Mouse (Mus musculus): ENCODE data around the gene Pilrb1. TPM values are rescaled to one million over a fixed set of nuclear protein-coding genes. Genes with fewer than 3 reads are reported as not detected.

Gene Pilrb1
- polyA plus RNA-seq, 1 experiment = 32.6 TPM

DNA sequence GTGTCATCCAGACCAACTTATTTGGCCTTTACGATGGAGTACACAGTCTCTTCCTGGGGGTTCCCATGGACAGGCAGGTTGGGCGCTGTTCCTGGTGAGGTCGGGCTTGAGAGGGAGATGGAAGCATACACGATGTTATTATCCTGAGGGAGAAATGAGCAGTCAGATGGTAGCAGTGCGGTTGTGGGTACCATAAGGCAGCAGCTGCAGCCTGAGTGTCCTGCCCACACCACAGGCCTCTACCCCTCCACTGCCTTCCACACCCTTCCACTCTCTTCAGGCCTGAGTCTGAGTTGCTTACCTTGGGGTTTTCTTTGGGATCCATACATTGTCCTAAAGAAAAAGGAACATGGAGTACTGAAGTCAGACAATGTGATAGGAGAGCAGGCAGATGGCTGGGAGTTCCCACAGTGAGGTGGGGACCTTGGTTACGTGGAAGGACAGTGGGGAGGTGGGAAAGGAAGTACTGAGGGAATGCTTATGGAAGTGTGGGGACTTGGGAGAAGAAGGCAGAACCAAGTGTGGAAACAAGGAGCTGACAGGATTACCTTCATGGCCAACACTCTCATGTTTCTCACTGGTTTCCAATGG lies 34.4 kb downstream of the Pilrb1 start:
- TF ChIP-seq POLR2A (IDR thresholded peaks at IDR 0.05; ENCODE audit: borderline replicate concordance, control insufficient read depth, low read depth, low read length) = no peak
- TF ChIP-seq CTCF (IDR thresholded peaks at IDR 0.05; ENCODE audit: control insufficient read depth, insufficient read depth, low read length) = no peak
- H3K4me1 ChIP-seq (ENCODE audit: control insufficient read depth, insufficient read depth, low read length) = peaks cover 17% of the 10 kb centered on the region
- H3K27ac ChIP-seq (ENCODE audit: control insufficient read depth, insufficient read depth, low read depth, low read length, poor library complexity) = peak overlapping the region; percentile 54; the same call in 1 of the 2 replicates
- no peak overlapping the region for H3K4me3 ChIP-seq (replicated peaks; ENCODE audit: control insufficient read depth, low read depth, low read length)
- 60% methylated on average over 6 of the region's 6 CpGs for WGBS

DNA sequence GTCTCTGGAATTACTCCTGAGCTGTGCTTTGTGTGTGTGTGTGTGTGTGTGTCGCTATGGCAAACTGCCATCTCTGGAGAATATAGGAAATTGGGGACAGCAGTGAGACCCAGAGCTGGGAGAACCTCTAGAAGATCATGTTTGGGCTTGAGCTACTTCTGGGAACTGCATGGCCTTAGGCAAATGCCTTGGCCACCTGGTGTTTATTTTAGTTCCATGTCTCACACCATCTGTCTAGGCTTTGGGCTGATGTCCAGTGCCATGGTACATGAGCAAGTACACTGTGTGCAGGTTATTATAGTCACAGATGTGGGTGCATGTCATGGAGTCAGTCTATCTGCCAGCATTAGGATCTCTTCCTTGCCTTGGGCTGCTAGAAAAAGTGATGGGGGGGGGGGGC lies 35.3 kb downstream of the Pilrb1 start:
- TF ChIP-seq POLR2A (IDR thresholded peaks at IDR 0.05; ENCODE audit: borderline replicate concordance, control insufficient read depth, low read depth, low read length) = no peak
- no peak for TF ChIP-seq CTCF (IDR thresholded peaks at IDR 0.05; ENCODE audit: control insufficient read depth, insufficient read depth, low read length)
- H3K4me1 ChIP-seq (ENCODE audit: control insufficient read depth, insufficient read depth, low read length) = peaks cover 16% of the 10 kb centered on the region
- H3K27ac ChIP-seq (ENCODE audit: control insufficient read depth, insufficient read depth, low read depth, low read length, poor library complexity) = no peak overlapping the region
- H3K4me3 ChIP-seq (replicated peaks; ENCODE audit: control insufficient read depth, low read depth, low read length) = no peak overlapping the region
- 78% methylated on average over 1 of the region's 1 CpGs for WGBS

DNA sequence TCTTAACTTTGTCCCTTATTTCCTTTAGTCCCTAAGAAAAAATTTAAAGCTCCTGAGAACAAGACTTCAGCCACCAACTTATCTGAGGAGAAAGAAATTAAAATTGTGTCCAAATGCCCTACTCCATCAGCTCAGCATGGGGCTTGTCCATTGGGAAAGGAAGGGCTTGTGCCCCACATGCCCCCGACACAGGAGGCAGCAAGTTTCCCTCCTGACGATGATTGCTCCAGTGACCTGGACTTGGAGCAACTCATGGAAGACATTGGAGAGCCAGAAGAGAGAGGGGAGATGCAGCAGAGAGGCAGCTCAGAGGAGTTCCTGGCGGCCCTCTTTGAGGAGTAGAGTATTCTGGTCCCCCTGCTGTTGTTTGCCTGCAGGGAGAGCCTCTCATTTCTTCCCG lies 35.8 kb downstream of the Pilrb1 start:
- TF ChIP-seq POLR2A (IDR thresholded peaks at IDR 0.05; ENCODE audit: borderline replicate concordance, control insufficient read depth, low read depth, low read length) = no peak
- TF ChIP-seq CTCF (IDR thresholded peaks at IDR 0.05; ENCODE audit: control insufficient read depth, insufficient read depth, low read length) = no peak
- Histone ChIP-seq H3K27ac (ENCODE audit: control insufficient read depth, insufficient read depth, low read depth, low read length, poor library complexity) (no peak overlapping the region), H3K4me3 (replicated peaks; ENCODE audit: control insufficient read depth, low read depth, low read length) (no peak overlapping the region), H3K4me1 (ENCODE audit: control insufficient read depth, insufficient read depth, low read length) (peaks cover 16% of the 10 kb centered on the region)
- 79% methylated on average over 4 of the region's 4 CpGs for WGBS

DNA sequence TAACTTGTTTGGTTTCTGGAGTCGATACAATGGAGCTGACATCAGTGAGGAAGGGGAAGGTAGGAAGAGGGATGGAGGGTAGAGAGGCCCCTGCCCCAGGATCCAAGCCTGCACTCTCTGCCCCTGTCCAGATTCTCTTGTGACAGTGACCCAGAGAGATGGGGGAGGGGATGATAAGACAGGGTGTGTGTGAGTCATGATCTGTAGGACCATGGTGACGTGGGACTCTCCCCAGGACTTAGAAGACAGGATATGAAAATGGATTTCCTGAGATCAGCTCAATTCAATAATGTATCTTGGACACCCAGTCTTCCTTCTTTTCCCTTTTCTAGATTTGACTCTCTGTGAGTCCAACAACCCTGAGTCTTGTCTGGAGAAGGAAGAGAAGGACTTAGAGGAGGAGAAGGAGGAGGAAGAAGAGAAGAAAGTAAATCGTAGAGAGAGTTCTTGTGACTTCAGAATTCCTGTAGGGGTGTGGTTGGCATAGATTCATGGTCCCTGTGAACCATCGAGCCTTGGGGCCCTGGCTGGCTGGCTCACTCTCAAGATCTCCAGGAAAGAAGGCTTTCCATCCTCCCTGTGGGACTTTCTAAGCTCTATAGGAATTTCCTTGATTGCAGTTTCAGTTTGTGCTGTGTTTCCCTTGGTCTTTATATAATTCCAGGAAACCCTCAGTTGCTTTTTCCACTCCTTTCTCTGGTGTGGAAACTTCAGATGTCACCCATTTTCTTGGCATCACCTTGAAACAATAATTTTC lies 40.3 kb downstream of the Pilrb1 start:
- peaks cover 2% of the 10 kb centered on the region; the same call in 1 of the 2 replicates for H3K4me1 ChIP-seq (ENCODE audit: control insufficient read depth, insufficient read depth, low read length)
- H3K4me3 ChIP-seq (replicated peaks; ENCODE audit: control insufficient read depth, low read depth, low read length) = no peak overlapping the region
- TF ChIP-seq CTCF (IDR thresholded peaks at IDR 0.05; ENCODE audit: control insufficient read depth, insufficient read depth, low read length) (no peak), POLR2A (IDR thresholded peaks at IDR 0.05; ENCODE audit: borderline replicate concordance, control insufficient read depth, low read depth, low read length) (no peak)
- H3K27ac ChIP-seq (ENCODE audit: control insufficient read depth, insufficient read depth, low read depth, low read length, poor library complexity) = no peak overlapping the region
- WGBS = 61% methylated on average over 4 of the region's 4 CpGs

DNA sequence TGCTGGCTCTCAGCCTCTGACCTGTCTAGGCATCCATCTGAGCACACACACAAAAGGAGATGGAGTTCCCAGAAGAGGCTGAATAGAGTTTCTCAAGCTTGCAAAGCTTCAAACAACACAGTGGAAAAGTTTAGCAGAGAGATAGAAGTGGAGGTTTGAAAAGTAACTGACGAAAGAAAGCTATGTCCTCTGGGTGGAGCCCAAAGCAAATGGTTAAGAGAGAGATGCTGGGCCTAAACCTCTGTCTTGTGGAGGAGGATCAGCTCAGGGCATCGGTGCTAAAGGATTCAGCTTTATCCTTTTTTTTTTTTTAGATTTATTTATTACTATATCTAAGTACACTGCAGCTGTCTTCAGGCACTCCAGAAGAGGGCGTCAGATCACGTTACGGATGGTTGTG lies 49.6 kb downstream of the Pilrb1 start:
- H3K4me3 ChIP-seq (replicated peaks; ENCODE audit: control insufficient read depth, low read depth, low read length) = no peak overlapping the region
- H3K27ac ChIP-seq (ENCODE audit: control insufficient read depth, insufficient read depth, low read depth, low read length, poor library complexity) = no peak overlapping the region
- H3K4me1 ChIP-seq (ENCODE audit: control insufficient read depth, insufficient read depth, low read length) = no peaks in the 10 kb centered on the region
- 86% methylated on average over 5 of the region's 5 CpGs for WGBS
- TF ChIP-seq POLR2A (IDR thresholded peaks at IDR 0.05; ENCODE audit: borderline replicate concordance, control insufficient read depth, low read depth, low read length) (no peak), CTCF (IDR thresholded peaks at IDR 0.05; ENCODE audit: control insufficient read depth, insufficient read depth, low read length) (no peak)

DNA sequence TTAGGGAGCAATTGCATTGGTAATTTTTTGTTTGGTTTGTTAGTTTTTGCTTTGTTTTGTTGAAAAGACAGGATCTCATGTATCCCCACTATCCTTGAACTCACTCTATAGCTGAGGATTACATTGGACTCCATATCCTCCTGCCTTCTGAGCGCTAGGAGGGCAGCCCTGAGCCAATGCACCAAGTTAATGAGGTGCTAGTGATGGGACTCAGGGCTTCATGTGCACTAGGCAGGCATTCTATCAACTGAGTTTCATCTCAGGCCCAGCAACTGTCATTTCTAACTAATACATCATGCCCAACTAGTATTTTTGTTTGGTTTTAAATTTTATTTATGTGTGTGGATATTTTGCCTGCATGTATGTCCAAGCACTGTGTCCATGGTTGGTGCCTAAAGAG lies 51.7 kb downstream of the Pilrb1 start:
- Histone ChIP-seq H3K4me3 (replicated peaks; ENCODE audit: control insufficient read depth, low read depth, low read length) (no peak overlapping the region), H3K27ac (ENCODE audit: control insufficient read depth, insufficient read depth, low read depth, low read length, poor library complexity) (no peak overlapping the region), H3K4me1 (ENCODE audit: control insufficient read depth, insufficient read depth, low read length) (no peaks in the 10 kb centered on the region)
- WGBS = 74% methylated on average over 1 of the region's 1 CpGs
- TF ChIP-seq POLR2A (IDR thresholded peaks at IDR 0.05; ENCODE audit: borderline replicate concordance, control insufficient read depth, low read depth, low read length) (no peak), CTCF (IDR thresholded peaks at IDR 0.05; ENCODE audit: control insufficient read depth, insufficient read depth, low read length) (no peak)

Other genes with a start within 250 kb of the Pilrb1 start
- 17.2 and 23.4 TPM in 2 replicates for gene Pcolce, start 244.3 kb downstream of the Pilrb1 start, polyA plus RNA-seq (2011; ENCODE audit: insufficient read depth, insufficient read length, low replicate concordance, missing spikeins)
- gene Fbxo24, start 229.1 kb downstream of the Pilrb1 start, polyA plus RNA-seq (2011; ENCODE audit: insufficient read depth, insufficient read length, low replicate concordance, missing spikeins) = 0.41 TPM in 1 of 2 replicates, not detected in the other
- gene Lrch4, start 229.0 kb downstream of the Pilrb1 start, polyA plus RNA-seq (2011; ENCODE audit: insufficient read depth, insufficient read length, low replicate concordance, missing spikeins) = 36.1 and 108 TPM in 2 replicates
- 24.9 and 41.6 TPM in 2 replicates for gene Gm20605, start 228.9 kb downstream of the Pilrb1 start, polyA plus RNA-seq (2011; ENCODE audit: insufficient read depth, insufficient read length, low replicate concordance, missing spikeins)
- 65.6 and 161 TPM in 2 replicates for gene Sap25, start 216.8 kb downstream of the Pilrb1 start, polyA plus RNA-seq (2011; ENCODE audit: insufficient read depth, insufficient read length, low replicate concordance, missing spikeins)
- gene Irs3, start 212.4 kb downstream of the Pilrb1 start, polyA plus RNA-seq (2011; ENCODE audit: insufficient read depth, insufficient read length, low replicate concordance, missing spikeins) = 0.77 TPM in 1 of 2 replicates, not detected in the other
- 33.1 and 50.5 TPM in 2 replicates for gene Agfg2, start 173.4 kb downstream of the Pilrb1 start, polyA plus RNA-seq (2011; ENCODE audit: insufficient read depth, insufficient read length, low replicate concordance, missing spikeins)
- 1.2 and 1.9 TPM in 2 replicates for gene Nyap1, start 116.5 kb downstream of the Pilrb1 start, polyA plus RNA-seq (2011; ENCODE audit: insufficient read depth, insufficient read length, low replicate concordance, missing spikeins)
- 143 and 144 TPM in 2 replicates for gene Tsc22d4, start 112.4 kb downstream of the Pilrb1 start, polyA plus RNA-seq (2011; ENCODE audit: insufficient read depth, insufficient read length, low replicate concordance, missing spikeins)
- gene Ppp1r35, start 79.3 kb downstream of the Pilrb1 start, polyA plus RNA-seq (2011; ENCODE audit: insufficient read depth, insufficient read length, low replicate concordance, missing spikeins) = 52.6 and 130 TPM in 2 replicates
- 25.6 and 45.6 TPM in 2 replicates for gene Mepce, start 70.5 kb downstream of the Pilrb1 start, polyA plus RNA-seq (2011; ENCODE audit: insufficient read depth, insufficient read length, low replicate concordance, missing spikeins)
- 9.5 and 18.7 TPM in 2 replicates for gene Zcwpw1, start 70.3 kb downstream of the Pilrb1 start, polyA plus RNA-seq (2011; ENCODE audit: insufficient read depth, insufficient read length, low replicate concordance, missing spikeins)
- gene Pilra, start 21.8 kb downstream of the Pilrb1 start, polyA plus RNA-seq (2011; ENCODE audit: insufficient read depth, insufficient read length, low replicate concordance, missing spikeins) = 27.5 and 45.8 TPM in 2 replicates
- gene Pilrb2, start 13.7 kb upstream of the Pilrb1 start, polyA plus RNA-seq (2011; ENCODE audit: insufficient read depth, insufficient read length, low replicate concordance, missing spikeins) = 30.9 and 80.6 TPM in 2 replicates
- gene Cyp3a13, start 63.5 kb upstream of the Pilrb1 start, polyA plus RNA-seq (2011; ENCODE audit: insufficient read depth, insufficient read length, low replicate concordance, missing spikeins) = not detected in 2 replicates
- not detected in 2 replicates for gene Gjc3, start 105.0 kb upstream of the Pilrb1 start, polyA plus RNA-seq (2011; ENCODE audit: insufficient read depth, insufficient read length, low replicate concordance, missing spikeins)
- gene Azgp1, start 123.4 kb upstream of the Pilrb1 start, polyA plus RNA-seq (2011; ENCODE audit: insufficient read depth, insufficient read length, low replicate concordance, missing spikeins) = 4.6 and 9.7 TPM in 2 replicates
- gene Smok3a, start 163.2 kb upstream of the Pilrb1 start, polyA plus RNA-seq (2011; ENCODE audit: insufficient read depth, insufficient read length, low replicate concordance, missing spikeins) = not detected in 2 replicates
- gene Smok3b, start 163.3 kb upstream of the Pilrb1 start, polyA plus RNA-seq (2011; ENCODE audit: insufficient read depth, insufficient read length, low replicate concordance, missing spikeins) = not detected in 2 replicates
- not detected in 2 replicates for gene Smok3c, start 195.1 kb upstream of the Pilrb1 start, polyA plus RNA-seq (2011; ENCODE audit: insufficient read depth, insufficient read length, low replicate concordance, missing spikeins)
- 6.0 and 9.0 TPM in 2 replicates for gene Zkscan1, start 227.0 kb upstream of the Pilrb1 start, polyA plus RNA-seq (2011; ENCODE audit: insufficient read depth, insufficient read length, low replicate concordance, missing spikeins)